Mouse (Mus musculus) left cerebral cortex, adult 11 months (tissue): ENCODE data around the gene Ptpn22.
"Not testable (repeated sequence)": the region's sequence is repeated elsewhere in the genome, so short reads cannot be mapped to it uniquely, and the experiment has no call there.

Experiments used
- DNase-seq: peaks from one replicate; pipeline ENCODE4 v3.0.0; 2022; ENCODE audit warnings: low spot score

Ptpn22 gene

DNA sequence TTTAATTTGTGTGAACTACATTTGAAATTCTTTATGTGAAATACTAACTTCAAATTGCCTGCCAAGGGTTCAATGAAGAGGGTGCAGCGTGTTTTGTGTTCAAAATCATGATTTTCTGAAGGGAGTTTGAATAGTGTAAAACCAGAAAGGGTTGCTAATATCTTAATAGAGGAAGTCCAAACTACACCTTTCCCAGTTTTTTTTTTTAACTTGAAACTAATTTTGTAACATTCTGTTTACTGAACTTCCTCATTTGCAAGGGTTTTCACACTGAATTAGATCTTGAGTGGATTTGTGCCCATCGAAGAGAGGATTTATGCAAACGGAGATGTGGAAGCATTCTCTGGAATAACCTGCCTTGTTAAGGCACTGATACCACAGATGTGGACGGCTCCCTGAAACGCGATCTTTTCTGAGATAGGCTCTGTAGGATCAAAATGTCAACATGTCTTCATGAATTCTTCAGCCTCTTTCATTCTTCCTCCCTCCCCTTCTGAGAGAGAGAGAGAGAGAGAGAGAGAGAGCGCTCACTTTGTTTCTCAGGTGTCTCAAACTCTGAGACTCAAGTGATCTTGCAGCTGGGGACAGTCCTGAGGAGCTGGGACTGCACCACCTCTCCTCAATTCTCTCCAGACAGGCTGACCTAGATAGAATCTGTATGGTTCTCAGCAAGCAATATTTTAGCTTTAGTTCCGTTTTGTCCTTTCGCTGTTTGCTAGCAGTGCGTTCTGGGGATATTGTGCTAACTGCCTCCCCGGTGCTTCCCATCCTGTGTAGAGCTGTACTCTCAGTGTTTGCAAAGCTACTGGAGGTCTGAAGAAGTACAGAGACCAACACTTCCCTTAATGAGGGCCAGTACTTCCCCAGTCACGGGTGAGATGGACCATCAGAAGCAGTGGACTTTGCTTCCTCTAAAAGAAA, at the start of gene Ptpn22:
Gene Ptpn22, plus strand, starts transcription at position 915 of the 921 bp plus-strand sequence.
- DNase-seq, result no peak

DNA sequence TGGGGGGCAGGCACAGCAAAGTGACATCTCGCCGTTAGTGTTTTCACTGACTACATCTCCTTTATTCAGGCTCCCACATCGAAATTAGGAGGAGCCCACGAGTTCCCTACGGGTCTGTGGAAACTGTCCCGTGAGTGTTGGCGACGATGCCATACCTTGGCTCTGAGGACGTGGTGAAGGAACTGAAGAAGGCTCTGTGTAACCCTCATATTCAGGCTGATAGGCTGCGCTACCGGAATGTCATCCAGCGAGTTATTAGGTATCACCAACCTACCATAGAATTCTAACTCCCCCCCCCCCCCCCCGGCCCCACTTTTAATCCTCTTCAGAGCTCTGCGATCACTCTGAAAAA, 49.8 kb upstream of the Ptpn22 start:
- DNase-seq, result no peak

DNA sequence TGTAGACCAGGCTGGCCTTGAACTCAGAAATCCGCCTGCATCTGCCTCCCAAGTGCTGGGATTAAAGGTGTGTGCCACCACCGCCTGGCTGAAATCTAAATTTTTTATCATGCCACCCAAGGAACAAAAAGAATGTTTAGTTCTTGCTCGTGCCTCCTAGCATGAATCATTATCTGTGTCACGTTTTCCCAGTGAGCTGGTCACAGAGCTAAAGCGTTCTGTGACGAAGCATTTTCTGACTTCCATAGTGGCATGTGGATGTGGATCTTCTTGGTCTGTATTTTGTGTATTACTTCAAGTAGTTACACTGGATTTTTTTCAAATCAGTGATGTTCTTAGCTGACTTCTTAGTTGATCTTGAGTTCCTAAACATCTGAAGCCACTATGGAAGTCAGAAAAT, 48.6 kb upstream of the Ptpn22 start:
- DNase-seq, result no peak

DNA sequence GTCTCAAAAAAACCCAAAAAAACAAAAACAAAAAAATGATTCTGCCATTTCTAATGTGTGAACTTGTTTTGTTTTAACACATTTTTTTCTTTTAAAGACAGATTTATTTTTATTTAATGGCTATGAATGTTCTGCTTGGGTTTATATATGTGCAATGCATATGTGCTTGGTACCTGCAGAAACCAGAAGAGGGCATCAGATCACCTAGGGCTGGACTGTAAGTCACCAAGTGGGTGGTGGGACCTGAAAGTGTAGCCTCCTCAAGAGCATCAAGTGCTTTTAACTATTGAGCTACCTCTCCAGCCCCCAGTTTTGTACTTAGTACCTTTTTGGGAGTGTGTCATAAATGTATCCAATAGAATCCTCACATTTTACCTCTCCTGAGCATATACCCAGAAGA, 32.0 kb upstream of the Ptpn22 start:
- no peak for DNase-seq

DNA sequence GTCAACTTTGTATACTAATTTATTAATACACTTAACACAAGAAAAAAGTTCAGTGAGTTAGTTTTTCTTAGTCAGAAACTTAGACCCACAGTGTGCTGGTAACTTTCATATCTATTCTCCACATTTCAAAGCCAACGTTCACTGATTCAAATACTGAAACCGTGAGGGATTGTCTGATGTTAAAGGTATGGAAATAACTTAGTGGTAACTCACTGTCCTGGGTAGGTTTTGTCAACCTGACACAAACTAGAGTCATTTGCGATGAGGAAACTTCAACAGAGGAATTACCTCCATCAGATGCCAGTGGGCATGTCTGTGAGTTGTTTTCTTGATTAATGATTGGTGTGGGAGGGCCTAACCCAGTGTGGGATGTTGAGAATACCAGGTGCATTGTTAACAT, 30.6 kb upstream of the Ptpn22 start:
- no peak for DNase-seq

DNA sequence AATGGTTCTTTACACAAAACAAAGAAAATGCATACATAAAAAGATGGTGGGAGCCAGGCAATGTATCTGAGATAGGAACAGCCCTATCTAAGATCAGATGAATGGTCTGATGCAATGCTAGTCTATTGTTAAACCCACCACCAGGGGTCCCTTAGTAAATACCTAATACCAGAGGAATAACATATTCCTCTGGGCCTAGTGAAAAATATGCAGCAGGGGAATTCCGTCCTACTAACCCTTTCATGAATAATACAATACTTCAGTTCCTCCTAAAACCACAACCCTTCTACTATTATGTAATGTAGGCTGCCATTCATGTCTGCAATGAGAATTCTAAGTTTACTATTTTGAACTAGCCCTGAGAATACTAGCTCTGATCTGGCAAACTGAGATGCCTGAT, 28.9 kb upstream of the Ptpn22 start:
- DNase-seq, result not testable (repeated sequence)

DNA sequence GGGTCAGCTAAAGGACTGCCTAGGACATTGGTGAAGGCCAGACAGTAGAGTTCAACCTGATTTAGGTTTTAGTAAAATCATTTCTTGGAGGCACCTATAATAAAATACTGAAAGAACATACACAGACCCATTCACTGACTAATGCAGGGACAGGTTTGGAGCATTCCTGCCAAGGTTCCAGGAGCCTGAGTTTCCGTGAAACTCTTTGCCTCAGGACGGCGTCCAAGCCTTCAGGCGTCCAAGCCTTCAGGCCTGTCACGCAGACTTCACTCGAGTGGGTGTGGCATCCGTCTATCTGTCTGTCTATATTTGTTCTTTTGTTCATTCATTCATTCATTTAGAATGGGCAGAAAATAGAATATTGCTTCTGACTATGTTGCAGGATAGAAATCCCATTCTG, 28.4 kb upstream of the Ptpn22 start:
- no peak for DNase-seq

DNA sequence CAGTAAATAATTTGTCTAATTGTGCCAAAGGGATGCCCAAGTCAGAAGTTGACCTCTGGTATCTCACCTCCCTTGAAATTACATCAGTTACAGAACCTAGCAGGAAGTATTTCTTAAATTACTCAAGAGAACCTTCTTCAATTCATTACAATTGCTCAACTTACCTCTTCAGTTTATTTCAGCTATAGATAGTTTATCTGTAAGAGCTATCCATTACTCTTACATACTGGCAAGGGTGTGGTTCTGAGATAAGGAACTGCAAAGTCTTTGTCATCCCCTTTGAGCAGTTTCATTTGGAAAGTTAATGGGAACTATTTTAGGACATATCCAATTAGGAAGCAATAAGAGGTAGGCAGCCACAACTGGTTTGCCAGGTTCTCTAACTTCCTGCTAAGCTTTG, 27.2 kb upstream of the Ptpn22 start, which contains the start of gene Bcl2l15:
Gene Bcl2l15, plus strand, starts transcription at position 176 of the 400 bp plus-strand sequence.
- DNase-seq, result no peak

DNA sequence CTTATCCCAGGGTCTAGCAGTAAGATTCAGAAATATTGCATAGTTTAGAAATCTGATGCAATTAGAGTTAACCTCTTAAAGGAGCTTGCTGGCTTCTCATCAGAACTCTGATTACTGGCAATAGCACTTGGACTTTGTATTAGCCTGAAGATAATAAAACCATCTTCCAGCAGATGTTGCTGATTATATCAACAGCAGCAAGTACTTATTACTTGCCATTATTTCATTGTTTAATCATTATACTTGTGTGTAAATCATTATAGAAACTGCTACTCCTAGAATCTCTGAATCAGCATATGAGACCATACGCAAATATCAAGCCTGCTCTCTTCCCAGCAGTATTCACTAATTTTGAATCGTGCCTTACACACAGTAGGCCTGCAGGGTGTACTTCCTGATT, 25.6 kb upstream of the Ptpn22 start:
- DNase-seq, result no peak

DNA sequence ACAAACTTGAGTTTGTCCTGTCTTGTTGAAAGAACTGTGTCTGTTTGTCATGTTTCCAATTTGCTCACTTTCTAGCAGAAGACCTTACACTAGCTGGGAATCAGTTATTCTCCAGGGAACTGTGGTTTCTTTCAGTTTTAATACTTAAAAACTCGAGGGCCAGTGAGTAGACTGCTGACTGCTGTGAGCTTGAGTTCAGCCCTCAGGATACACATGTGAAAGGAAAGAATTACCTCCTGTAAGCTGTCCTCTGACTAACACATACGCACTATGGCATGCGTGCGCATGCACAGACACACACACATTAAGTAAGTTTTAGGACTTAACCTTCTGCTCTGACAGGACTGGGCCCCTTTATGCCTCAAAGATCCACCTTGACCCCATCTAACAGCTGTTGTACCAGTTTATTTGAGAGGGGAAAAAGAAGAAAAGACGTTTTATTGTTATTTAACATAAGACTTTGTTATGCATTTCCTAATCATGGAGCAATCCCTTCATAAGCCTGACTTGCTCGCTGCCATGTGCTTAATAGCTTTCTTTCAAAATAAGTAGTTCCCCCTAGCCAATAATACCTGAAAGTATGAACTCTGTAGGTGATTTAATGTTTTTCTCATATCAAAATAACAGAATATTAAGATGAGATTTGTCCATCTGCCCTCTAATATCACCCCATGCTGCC, 24.2 kb upstream of the Ptpn22 start:
- no peak for DNase-seq

DNA sequence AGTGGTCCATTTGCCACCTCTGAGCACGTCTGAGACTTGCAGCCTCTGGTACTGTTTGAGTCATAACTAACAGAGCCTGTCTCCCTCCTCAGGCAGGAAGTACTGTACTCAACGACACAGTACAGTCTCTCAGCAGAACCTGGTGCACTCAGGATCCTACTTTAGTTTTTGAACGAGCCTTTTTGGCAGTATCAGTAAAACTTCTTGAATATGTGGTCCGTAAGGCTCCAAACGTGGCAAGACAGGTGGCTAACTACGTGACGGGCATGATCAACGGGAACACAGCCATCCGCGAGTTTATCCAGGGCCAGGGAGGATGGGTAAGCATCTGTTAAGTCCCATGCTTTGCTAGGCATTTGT, 23.7 kb upstream of the Ptpn22 start:
- no peak for DNase-seq

DNA sequence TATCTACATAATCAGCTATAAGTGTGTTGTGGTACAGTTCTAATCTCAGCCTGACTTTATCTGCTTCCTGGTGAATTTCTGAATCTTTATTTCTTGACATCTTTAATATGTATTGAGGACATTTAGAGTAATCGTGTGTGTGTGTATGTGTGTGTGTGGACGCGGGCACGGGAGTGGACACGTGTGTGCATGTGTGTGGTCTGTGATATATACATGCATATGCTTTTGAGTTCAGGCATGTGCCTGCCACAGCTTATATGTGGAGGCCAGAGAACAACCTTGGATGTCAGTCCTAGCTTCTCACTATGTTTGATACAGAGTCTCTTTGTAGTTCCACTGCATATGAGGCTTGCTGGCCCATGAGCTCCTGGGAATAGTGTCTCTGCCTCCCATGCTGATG, 23.1 kb upstream of the Ptpn22 start:
- no peak for DNase-seq

DNA sequence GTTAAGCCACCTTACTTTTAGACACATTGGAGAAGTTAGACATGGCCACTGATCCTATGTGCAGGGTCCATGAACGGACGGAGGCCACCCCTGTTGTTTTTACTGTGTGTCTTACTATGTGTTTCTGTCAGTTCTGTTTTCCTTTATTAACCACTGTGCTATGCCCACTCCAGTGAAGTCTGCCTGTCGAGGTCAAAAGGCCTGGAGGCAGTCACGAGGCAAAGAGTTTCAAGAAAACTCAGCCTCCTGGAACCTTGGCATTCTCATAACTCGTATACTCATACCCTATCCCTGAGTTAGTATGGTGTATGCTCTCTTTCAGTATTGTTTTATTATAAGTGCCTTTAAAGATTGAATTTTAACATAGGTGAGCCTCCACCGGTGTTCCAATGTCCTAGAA, 19.9 kb upstream of the Ptpn22 start:
- DNase-seq, result no peak

DNA sequence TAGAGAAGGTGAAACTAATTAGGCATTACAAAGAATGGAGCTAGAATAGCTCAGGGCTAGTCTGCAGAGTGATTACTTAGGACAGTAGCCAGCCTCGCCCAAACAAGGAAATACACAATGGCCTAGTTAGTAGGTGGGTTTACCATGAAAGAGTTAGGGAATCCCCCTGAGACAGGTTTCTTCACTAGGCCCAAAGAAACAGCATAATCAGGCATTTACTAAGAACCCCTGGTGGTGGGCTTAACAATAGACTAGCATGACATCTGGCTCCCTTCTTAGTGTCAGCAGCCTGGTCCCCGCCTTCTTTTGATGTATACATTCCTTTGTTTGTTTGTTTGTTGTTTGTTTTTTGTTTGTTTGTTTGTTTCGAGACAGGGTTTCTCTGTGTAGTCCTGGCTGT, 19.4 kb upstream of the Ptpn22 start:
- not testable (repeated sequence) for DNase-seq

DNA sequence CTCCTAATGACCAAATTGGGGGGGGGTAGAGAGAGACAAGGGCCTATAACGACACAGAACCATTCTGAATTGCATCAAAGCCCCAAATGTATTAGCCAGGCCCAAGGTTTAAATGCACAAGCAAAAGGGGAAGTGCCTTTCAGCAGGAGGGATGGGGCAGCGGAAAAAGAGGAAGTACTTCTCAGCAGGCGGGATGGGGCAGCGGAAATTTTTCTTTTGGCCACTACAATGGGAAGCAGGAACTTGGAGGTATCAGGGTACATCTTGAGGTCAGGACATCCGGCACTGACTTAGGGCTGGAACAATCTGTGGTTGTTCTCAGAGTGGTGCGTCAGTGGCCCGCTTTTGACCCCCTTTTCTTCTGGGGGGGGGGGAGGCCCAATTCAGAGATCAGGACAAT, 18.6 kb upstream of the Ptpn22 start:
- not testable (repeated sequence) for DNase-seq

DNA sequence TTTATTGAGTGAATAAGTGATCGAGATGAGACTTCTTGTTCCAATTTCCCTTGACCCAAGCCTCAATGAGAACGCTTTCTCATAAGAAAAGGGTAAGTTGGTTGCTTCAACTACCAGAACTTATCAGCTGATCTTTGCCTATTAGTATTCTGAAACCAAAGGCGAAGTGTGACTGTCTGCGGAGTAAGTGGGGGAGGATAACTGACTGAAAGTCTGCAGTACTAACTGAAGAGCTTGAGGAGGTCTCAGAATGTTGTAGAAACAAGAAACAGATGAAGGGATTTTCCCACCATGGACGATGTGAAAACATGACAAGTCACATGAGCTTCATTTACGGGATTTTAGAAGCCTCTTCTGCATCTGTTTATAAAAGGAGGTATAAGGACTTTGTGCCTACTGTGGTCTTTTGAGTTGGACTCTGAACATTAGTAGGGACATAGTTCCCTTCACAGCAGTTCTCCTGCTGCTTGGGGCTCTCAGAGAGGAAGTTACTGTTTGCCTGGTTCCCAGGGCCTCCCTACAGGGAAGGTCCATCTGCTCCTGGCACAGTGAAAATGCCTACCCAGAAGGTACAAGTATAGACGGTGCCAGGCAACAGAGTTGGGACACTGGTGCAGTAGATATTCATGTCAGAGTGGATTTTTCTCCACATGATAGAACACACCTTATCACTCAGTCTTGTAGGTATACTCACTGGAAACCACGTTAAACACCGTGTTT, 8.8 kb upstream of the Ptpn22 start:
- DNase-seq, result no peak

DNA sequence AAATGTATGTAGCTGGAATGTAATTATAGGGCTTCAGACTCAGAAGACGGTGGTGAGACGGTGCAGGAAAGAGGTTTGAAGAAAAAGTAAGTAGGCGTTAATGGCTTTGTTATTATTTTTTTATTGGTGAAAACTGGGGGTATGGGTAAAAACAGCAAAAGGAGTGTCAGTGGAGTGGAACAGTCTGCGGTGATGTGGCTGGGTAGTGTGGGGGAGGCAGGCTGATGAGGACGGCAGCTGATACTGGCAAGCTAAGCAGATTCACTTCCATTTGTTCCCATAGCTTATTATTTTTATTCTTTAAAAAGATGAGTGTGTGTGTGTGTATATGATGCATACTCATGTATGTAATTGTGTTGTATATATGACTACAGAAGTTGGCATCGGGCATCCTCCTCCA, 8.1 kb upstream of the Ptpn22 start:
- DNase-seq, result no peak

DNA sequence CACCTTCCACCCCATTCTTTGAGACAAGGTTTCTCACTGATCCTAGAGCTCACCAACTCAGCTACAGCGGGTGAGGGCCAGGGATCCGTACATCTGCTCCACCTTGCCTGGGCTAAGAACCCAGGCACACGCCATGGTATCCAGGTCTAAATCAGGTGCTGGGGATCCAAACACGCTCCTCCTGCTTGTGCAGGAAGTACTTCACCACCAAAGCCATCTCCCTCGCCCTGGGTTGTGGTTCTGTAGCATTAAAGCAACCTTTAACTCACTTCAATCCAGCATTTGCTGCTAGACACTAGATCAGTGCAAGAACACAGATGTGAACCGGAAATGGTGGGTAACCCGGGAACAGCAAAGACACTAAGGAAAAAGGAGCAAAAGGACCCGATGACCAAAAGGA, 7.7 kb upstream of the Ptpn22 start:
- DNase-seq, result no peak

DNA sequence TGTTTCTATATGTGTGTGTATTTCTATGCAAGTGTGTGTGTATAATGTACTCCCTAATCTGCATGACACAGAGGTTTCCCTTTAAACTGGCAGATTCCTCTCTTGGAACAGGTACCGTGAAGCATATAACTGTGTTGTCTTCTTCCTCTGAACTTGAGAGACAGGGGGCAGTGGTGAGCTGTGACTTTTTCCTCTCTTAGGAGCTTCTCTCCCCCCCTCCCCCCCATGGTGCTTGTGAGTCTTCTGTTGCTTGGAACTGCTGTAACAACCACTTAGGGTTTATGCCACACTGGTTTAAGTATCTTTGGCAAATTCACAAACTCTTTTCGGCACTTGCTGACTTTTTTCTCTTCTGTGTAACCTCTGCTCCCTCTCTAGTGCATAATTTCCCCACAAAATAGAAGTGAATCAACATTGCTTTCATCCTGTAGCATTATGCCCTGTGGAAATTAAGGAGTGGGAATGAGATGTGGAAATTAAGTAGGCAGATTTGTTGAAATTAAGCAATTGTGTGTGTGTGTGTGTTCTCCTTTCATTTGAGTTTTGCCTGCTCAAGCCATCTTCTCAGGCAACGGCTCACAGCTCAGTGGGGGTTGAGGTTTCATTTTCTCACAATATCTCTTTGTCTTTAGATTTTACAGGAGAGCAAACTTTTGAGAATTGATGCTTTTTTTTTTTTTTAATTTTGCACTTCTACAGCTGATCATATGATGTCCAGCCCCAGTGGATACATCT, 6.9 kb upstream of the Ptpn22 start:
- peak; percentile 15 for DNase-seq

DNA sequence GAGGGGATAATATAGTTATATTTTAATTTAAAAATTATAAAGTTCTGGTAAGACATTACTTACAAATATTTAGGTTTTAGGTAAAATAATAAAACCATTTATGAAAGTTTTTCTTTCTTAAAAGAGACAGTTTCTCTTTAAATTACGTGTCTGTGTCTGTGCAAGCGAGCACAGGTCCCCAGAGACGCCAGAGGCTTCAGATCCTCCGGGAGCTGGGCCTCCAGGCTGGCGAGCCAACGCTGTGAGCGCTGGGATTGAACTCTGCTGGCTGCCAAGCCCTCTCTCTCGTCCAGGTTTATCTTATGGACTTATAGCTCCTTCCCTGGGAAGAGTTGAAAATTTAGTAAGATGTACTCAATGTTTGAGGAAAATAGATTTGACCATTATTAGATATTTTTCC, 5.8 kb upstream of the Ptpn22 start:
- DNase-seq, result no peak

DNA sequence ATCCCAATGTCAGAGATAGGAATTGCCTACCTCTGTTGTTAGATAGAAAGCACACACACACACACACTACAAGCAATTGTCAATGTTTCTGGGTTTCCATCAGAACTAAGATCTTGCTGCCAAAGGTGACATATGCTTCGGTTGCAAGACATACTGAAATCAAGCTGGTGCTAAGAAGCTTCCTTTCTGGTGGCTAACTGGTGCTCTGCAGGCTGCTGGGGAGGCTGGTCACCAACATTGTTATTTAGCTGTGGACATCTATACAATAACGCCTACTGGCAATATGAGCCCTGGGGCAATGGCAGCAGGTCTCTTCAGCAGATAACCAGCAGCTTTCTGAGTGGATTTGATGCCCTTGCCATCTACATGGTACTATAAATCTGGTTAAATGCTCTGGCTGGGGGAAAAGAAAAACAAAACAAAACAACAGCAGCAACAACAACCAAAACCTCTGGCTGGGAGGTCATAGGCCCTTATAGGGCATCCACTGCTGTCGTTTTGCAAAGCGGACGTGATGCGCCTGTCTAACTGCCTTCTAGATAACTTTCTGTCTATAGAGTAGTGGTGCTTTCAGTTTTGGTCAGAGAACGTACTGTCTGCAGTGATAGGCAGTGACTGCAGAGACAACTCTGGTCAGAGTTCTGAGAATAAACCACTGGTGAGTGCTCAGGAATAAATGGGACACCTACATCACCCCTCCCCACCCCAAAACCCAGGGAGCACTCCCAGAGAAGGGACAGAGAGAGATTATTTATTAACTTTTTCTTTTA, 2.4 kb upstream of the Ptpn22 start:
- no peak for DNase-seq
